8 mouse cellular contexts compared by ENCODE assay signal in the genomic region with DNA sequence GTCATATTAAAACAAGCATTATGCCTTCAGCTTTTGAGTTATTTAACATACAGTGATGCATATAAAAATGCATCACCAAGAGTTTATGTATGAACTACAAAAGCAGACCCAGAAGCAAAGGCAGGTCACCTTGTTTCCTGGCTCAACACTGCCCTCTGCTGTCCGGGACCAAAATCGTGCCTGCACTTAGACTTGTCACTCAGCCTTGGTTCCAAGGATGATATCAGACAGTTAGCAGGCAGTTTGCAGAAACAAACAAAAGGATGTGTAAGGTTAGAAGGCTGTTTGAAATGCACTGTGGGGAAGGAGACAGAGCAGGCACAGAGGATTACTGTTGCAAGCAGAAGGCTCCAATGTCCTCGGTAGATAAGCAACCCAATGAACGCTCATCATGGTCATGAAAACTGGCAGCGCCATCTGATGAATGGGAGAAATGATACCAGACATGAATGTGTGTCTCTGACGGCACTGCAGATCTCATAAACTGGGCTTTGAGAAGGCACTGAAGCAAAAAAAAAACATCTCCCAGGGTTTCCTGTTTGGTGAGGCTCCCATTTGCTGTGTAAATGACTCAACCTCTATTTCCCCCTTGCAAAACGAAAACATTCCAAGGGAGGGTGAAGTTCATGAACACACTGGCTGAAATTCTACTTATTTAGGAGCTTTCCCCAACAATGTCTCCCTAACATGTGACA.
DNase-seq lines count a peak whose midpoint lies in the region; ATAC-seq and TF ChIP-seq lines count a peak whose summit lies in the region.

No protein-coding gene starts in this region.

- TF ChIP-seq POLR2A in bone marrow macrophage, adult 2 months (IDR thresholded peaks at IDR 0.05; ENCODE audit: borderline replicate concordance, low read depth, low read length): no peak
- TF ChIP-seq POLR2A in lung, adult 2 months (IDR thresholded peaks at IDR 0.05; ENCODE audit: borderline replicate concordance, extremely low read depth, low read depth, low read length): no peak
- no peak for TF ChIP-seq POLR2A in olfactory bulb, adult 2 months (IDR thresholded peaks at IDR 0.05; ENCODE audit: insufficient read depth, low read depth, low read length)

- peak; percentile 42 to 51 for DNase-seq in CD8-positive naive resting alpha-beta T cell, adult 2 months (ENCODE audit: low read depth in 2 of 2, low spot score in 2 of 2)
- peak; percentile 78 for DNase-seq in layer of hippocampus, adult 11-12 months (ENCODE audit: low spot score)
- DNase-seq in lung, adult 2 months: peak; percentile 71
- DNase-seq in thymus, adult 18-20 months: peak; percentile 13 to 23

- no peak overlapping the region for H3K4me3 ChIP-seq in bone marrow macrophage, adult 2 months (ENCODE audit: insufficient read depth, low read length)
- no peak overlapping the region for H3K4me3 ChIP-seq in heart, embryonic 13.5 days
- no peak overlapping the region for H3K4me3 ChIP-seq in lung, adult 2 months (replicated peaks; ENCODE audit: extremely low read depth, low read depth, low read length)
- H3K4me3 ChIP-seq in olfactory bulb, adult 2 months (ENCODE audit: insufficient read depth, low read depth, low read length): no peak overlapping the region

- no peaks in the 10 kb centered on the region for H3K36me3 ChIP-seq in heart, embryonic 13.5 days

- H3K9ac ChIP-seq in heart, embryonic 13.5 days: no peak overlapping the region

- H3K27ac ChIP-seq in bone marrow macrophage, adult 2 months (ENCODE audit: insufficient read depth, low read depth, low read length): peak overlapping the region; percentile 45
- peak overlapping the region; percentile 55 for H3K27ac ChIP-seq in heart, embryonic 13.5 days (replicated peaks)
- H3K27ac ChIP-seq in olfactory bulb, adult 2 months (ENCODE audit: insufficient read depth, low read depth, low read length): no peak overlapping the region

- no peaks in the 10 kb centered on the region for H3K9me3 ChIP-seq in heart, embryonic 13.5 days

- peaks cover 13% of the 10 kb centered on the region for H3K4me1 ChIP-seq in bone marrow macrophage, adult 2 months (ENCODE audit: control insufficient read depth, insufficient read depth, low read length)
- H3K4me1 ChIP-seq in heart, embryonic 13.5 days: peaks cover 28% of the 10 kb centered on the region
- H3K4me1 ChIP-seq in lung, adult 2 months (ENCODE audit: control insufficient read depth, insufficient read depth, low read length): no peaks in the 10 kb centered on the region
- no peaks in the 10 kb centered on the region for H3K4me1 ChIP-seq in olfactory bulb, adult 2 months (ENCODE audit: control insufficient read depth, insufficient read depth, low read length)

- TF ChIP-seq CTCF in bone marrow macrophage, adult 2 months (IDR thresholded peaks at IDR 0.05; ENCODE audit: low read depth, low read length): peak; percentile 71
- TF ChIP-seq CTCF in lung, adult 2 months (IDR thresholded peaks at IDR 0.05; ENCODE audit: insufficient read depth, low read length): peak; percentile 97
- peak; percentile 61 for TF ChIP-seq CTCF in olfactory bulb, adult 2 months (IDR thresholded peaks at IDR 0.05; ENCODE audit: insufficient read depth, low read depth, low read length)

- H3K4me2 ChIP-seq in heart, embryonic 13.5 days: no peak overlapping the region

- H3K27me3 ChIP-seq in heart, embryonic 13.5 days (replicated peaks): no peaks in the 10 kb centered on the region

- peak; percentile 88 for ATAC-seq in erythroblast, adult 5-6 weeks (replicated peaks; ENCODE audit: low FRiP score, poor library complexity, severe bottlenecking)
- no peak for ATAC-seq in heart, embryonic 13.5 days (ENCODE audit: extremely low read depth, insufficient number of reproducible peaks, low FRiP score, low TSS enrichment)

- 33% methylated on average over 7 of the region's 7 CpGs for WGBS in heart, embryonic 13.5 days
- 30% methylated on average over 7 of the region's 7 CpGs for WGBS in lung, adult 2 months
- 48% methylated on average over 7 of the region's 7 CpGs for WGBS in olfactory bulb, adult 2 months

Comparison
In these comparisons a context has a peak if more than half of its experiments do, and no peak if none do; other contexts are left out.
1. DNase-seq: peak in every context shown above with its lines; median percentile 78 in layer of hippocampus, adult 11-12 months; 71 in lung, adult 2 months; 46 in CD8-positive naive resting alpha-beta T cell, adult 2 months; 18 in thymus, adult 18-20 months.